Mouse (Mus musculus) kidney, adult 2 months (tissue): Measurements from ENCODE around the gene Mctp1.

Experiments used
- CTCF ChIP-seq: fragments of 200-500 bp; conservative IDR thresholded peaks from 2 replicates; pipeline ENCODE4 v1.5.1; 2011; ENCODE audit warnings: low read depth, mild to moderate bottlenecking, control low read depth, low read length, moderate library complexity, mixed read lengths; ENCODE audit not compliant: insufficient read depth, insufficient read length
- POLR2A ChIP-seq: fragments of 200-500 bp; IDR thresholded peaks from one replicate; pipeline ENCODE4 v1.6.1; 2011; ENCODE audit warnings: low read depth, low read length, control low read depth

GRCm38 (mm10) chr13:76429927-76430326 is 45.6 kb downstream of the Mctp1 start:
- TF ChIP-seq CTCF (no peak), POLR2A (no peak)
